Mouse (Mus musculus): ENCODE measurements around the gene Cnga4. TPM values are rescaled to one million over a fixed set of nuclear protein-coding genes. Genes with fewer than 3 reads are reported as not detected.

Gene Cnga4
- polyA plus RNA-seq, 1 experiment from 2014 or later: not detected

DNA sequence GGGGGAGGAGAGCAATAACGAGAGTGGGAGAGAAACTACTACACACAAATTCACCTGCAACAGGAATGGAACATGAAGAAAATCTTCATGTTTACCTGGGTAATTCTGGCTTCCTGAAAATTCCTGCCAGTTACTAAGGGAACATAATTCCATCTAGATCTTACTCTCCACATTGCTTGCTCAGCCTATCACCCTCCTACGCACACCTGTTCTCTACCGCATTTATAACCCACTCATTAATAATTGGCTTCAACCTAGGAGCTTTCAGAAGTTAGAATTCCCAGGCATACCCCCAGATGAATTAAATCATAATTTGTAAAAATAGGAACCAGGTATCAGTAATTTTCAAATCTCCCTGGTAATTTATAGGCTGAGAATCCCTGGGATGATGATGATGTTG is 30.4 kb upstream of the Cnga4 start:
- ATAC-seq (replicated peaks; ENCODE audit: low FRiP score) (no peak), DNase-seq (ENCODE audit: low spot score) (no peak)
- Histone ChIP-seq H3K27ac (ENCODE audit: low read depth, low read length) (no peak overlapping the region), H3K36me3 (ENCODE audit: control insufficient read depth, insufficient read depth, low read length) (peaks cover 14% of the 10 kb centered on the region), H3K4me2 (no peak overlapping the region), H3K4me1 (replicated peaks; ENCODE audit: control insufficient read depth, insufficient read depth, low read length) (no peaks in the 10 kb centered on the region), H3K4me3 (ENCODE audit: low read depth, low read length) (no peak overlapping the region), H3K27me3 (replicated peaks; ENCODE audit: control insufficient read depth, insufficient read depth, low read length) (no peaks in the 10 kb centered on the region), H3K9me3 (ENCODE audit: control insufficient read depth, low read length) (no peaks in the 10 kb centered on the region), H3K9ac (ENCODE audit: low read depth, low read length) (no peak overlapping the region)
- 91% methylated on average over 3 of the region's 3 CpGs for WGBS

DNA sequence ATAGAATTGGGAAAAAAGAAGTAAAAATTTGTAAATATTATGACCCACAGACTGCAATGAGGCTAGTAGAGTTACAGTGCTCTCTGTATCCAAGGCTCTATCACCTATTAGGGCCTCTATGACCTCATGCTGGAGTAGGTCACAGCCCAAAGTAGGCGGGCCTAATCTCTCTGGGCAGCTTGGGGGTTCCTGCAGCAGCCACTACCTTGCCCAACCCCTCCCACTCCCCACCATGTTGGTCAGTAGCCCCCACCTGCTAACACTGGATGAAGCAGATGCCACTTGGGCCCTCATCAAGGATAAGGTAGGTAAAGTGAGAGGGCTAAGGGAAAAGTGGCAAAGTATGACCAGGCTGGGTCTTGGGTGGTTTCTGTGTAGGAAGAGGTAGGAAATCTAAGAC is 29.5 kb upstream of the Cnga4 start, which contains the start of gene Gm5901:
Gene Gm5901, plus strand, starts transcription at position 173 of the 400 bp plus-strand sequence.
- Histone ChIP-seq H3K4me3 (ENCODE audit: low read depth, low read length) (no peak within 1 kb of the TSS), H3K9me3 (ENCODE audit: control insufficient read depth, low read length) (no peaks in the 10 kb centered on the region), H3K4me2 (no peak within 1 kb of the TSS), H3K27ac (ENCODE audit: low read depth, low read length) (no peak within 1 kb of the TSS), H3K36me3 (ENCODE audit: control insufficient read depth, insufficient read depth, low read length) (peaks cover 15% of the 10 kb centered on the region), H3K27me3 (replicated peaks; ENCODE audit: control insufficient read depth, insufficient read depth, low read length) (no peaks in the 10 kb centered on the region), H3K4me1 (replicated peaks; ENCODE audit: control insufficient read depth, insufficient read depth, low read length) (no peaks in the 10 kb centered on the region), H3K9ac (ENCODE audit: low read depth, low read length) (no peak within 1 kb of the TSS)
- 76% methylated on average over 1 of the region's 1 CpGs for WGBS
- no peak for ATAC-seq (replicated peaks; ENCODE audit: low FRiP score)
- DNase-seq (ENCODE audit: low spot score): no peak

DNA sequence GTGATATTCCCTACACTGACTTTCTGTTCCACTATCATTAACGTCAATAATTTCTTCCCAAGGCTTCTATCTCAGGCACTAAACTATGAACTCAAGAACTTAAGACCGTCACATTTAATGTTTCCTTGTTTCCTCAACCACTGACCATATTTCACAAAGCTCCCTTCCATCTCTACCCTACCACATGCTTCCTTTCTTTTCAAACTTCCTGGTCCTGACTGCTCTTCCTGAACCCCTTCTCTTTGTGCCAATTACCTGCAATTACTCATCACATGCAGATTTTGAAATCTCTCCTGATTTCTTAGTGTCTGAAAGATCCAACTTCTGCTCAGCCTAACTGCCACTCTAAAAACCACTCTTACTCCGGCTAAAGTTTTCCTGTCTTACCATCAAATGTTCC is 24.0 kb upstream of the Cnga4 start:
- ATAC-seq (replicated peaks; ENCODE audit: low FRiP score): no peak
- 89% methylated on average over 3 of the region's 3 CpGs for WGBS
- DNase-seq (ENCODE audit: low spot score): no peak
- H3K4me3 ChIP-seq (ENCODE audit: low read depth, low read length): no peak overlapping the region
- no peaks in the 10 kb centered on the region for H3K9me3 ChIP-seq (ENCODE audit: control insufficient read depth, low read length)
- peaks cover 42% of the 10 kb centered on the region for H3K36me3 ChIP-seq (ENCODE audit: control insufficient read depth, insufficient read depth, low read length)
- H3K27me3 ChIP-seq (replicated peaks; ENCODE audit: control insufficient read depth, insufficient read depth, low read length): no peaks in the 10 kb centered on the region
- no peak overlapping the region for H3K9ac ChIP-seq (ENCODE audit: low read depth, low read length)
- no peak overlapping the region for H3K4me2 ChIP-seq
- H3K4me1 ChIP-seq (replicated peaks; ENCODE audit: control insufficient read depth, insufficient read depth, low read length): no peaks in the 10 kb centered on the region
- H3K27ac ChIP-seq (ENCODE audit: low read depth, low read length): no peak overlapping the region

DNA sequence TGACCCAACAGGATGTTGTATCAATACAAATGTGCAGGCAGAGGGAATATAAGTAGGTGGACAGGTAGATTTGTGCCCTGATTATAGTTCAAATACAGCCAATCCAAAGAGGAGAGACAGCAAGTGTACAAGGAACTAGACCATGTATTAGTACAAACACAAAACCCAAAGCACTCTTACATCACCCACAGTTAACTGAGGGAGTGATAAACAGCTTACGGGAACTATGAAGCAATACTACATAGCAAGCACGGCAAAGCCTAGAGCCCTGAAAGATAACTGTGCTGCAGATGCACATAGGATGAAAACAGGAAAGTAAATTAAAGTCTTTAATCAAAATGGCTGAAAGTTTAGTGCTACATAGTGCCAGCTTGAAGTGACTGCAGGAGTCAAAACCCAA is 16.7 kb upstream of the Cnga4 start:
- 88% methylated on average over 2 of the region's 2 CpGs for WGBS
- H3K27ac ChIP-seq (ENCODE audit: low read depth, low read length): no peak overlapping the region
- no peak overlapping the region for H3K4me2 ChIP-seq
- peaks cover 28% of the 10 kb centered on the region for H3K36me3 ChIP-seq (ENCODE audit: control insufficient read depth, insufficient read depth, low read length)
- no peaks in the 10 kb centered on the region for H3K4me1 ChIP-seq (replicated peaks; ENCODE audit: control insufficient read depth, insufficient read depth, low read length)
- no peaks in the 10 kb centered on the region for H3K9me3 ChIP-seq (ENCODE audit: control insufficient read depth, low read length)
- H3K4me3 ChIP-seq (ENCODE audit: low read depth, low read length): no peak overlapping the region
- ATAC-seq (replicated peaks; ENCODE audit: low FRiP score): no peak
- DNase-seq (ENCODE audit: low spot score): no peak
- H3K9ac ChIP-seq (ENCODE audit: low read depth, low read length): no peak overlapping the region
- no peaks in the 10 kb centered on the region for H3K27me3 ChIP-seq (replicated peaks; ENCODE audit: control insufficient read depth, insufficient read depth, low read length)

DNA sequence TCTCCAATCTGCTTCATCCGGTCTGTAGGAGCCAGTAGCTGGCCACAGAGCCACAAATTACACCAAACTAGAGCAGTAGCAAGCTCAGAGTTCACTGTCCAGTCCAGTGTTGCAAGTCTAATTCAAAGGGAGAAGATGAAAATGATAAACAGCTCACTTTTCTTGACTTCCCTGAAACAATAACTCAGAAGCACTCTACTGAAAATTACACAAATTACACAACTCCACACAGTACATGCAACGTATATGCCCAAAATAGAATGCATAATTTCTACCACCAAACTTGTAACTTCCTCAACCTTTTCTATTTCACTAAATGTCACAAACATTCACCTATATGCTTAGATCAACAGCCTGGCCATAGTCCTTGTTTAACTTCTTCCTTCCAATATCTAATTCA is 14.1 kb upstream of the Cnga4 start:
- DNase-seq (ENCODE audit: low spot score): no peak
- H3K4me2 ChIP-seq: no peak overlapping the region
- no peak for ATAC-seq (replicated peaks; ENCODE audit: low FRiP score)
- 91% methylated on average over 2 of the region's 2 CpGs for WGBS
- peaks cover 12% of the 10 kb centered on the region for H3K36me3 ChIP-seq (ENCODE audit: control insufficient read depth, insufficient read depth, low read length)
- no peaks in the 10 kb centered on the region for H3K27me3 ChIP-seq (replicated peaks; ENCODE audit: control insufficient read depth, insufficient read depth, low read length)
- H3K4me3 ChIP-seq (ENCODE audit: low read depth, low read length): no peak overlapping the region
- no peaks in the 10 kb centered on the region for H3K9me3 ChIP-seq (ENCODE audit: control insufficient read depth, low read length)
- no peak overlapping the region for H3K27ac ChIP-seq (ENCODE audit: low read depth, low read length)
- H3K9ac ChIP-seq (ENCODE audit: low read depth, low read length): no peak overlapping the region
- no peaks in the 10 kb centered on the region for H3K4me1 ChIP-seq (replicated peaks; ENCODE audit: control insufficient read depth, insufficient read depth, low read length)

DNA sequence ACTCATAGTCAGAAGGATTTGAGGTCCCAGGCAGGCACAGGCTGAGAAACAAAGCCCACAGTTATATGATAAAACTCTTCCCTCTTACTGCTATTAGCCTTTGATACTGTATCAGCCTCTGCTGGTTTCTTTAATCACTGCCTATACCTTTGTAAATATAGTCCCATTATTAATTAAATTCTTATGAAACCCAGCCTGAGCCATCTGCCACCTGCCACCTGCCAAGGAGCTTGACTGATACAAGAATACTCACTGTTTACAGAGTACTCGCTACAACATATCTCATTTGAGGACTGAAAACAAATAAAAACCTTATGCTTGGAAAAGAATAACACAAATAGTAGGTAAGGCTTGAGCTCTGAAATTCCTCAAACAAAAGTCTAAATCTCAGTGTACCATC is 9.8 kb upstream of the Cnga4 start:
- WGBS: 89% methylated on average over 1 of the region's 1 CpGs
- Histone ChIP-seq H3K27ac (ENCODE audit: low read depth, low read length) (no peak overlapping the region), H3K27me3 (replicated peaks; ENCODE audit: control insufficient read depth, insufficient read depth, low read length) (no peaks in the 10 kb centered on the region), H3K4me2 (no peak overlapping the region), H3K9me3 (ENCODE audit: control insufficient read depth, low read length) (no peaks in the 10 kb centered on the region), H3K9ac (ENCODE audit: low read depth, low read length) (no peak overlapping the region), H3K4me3 (ENCODE audit: low read depth, low read length) (no peak overlapping the region), H3K4me1 (replicated peaks; ENCODE audit: control insufficient read depth, insufficient read depth, low read length) (peaks cover 7% of the 10 kb centered on the region; the same call in 1 of the 2 replicates), H3K36me3 (ENCODE audit: control insufficient read depth, insufficient read depth, low read length) (peaks cover 4% of the 10 kb centered on the region)
- ATAC-seq (replicated peaks; ENCODE audit: low FRiP score) (no peak), DNase-seq (ENCODE audit: low spot score) (no peak)

DNA sequence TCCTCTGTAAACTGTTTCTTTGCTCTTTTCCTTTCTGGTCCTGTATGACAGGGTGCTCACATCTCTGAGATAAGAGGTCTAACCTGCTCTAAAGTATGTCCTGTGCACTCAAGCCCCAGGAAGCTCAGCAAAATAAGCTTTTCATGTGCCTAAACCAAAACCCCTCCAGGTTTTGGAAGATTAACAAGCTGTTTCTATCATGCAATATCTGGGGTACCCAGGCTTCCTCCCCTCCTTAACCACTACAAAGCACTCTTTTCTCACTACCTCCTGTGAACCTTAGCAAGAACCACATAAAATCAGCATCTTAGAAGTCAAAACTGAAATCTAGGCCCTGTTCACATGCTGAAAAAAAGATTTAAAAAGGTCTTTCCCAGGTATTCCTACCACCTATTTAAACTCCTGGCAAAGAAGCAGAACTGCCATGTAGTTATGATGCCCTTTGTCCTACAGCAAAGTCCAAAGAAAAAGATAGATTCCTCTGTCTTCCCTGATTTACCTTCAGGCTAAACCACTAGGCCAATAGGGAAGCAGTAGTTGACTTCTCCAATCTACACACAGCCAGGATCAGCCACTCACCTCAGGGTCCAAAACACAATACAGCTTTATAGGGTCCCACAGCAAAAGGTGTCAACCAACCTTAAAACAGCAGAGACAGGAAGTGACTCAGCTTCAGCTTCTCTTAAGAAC is 9.1 kb upstream of the Cnga4 start:
- ATAC-seq (replicated peaks; ENCODE audit: low FRiP score) (no peak), DNase-seq (ENCODE audit: low spot score) (no peak)
- H3K27ac ChIP-seq (ENCODE audit: low read depth, low read length): no peak overlapping the region

DNA sequence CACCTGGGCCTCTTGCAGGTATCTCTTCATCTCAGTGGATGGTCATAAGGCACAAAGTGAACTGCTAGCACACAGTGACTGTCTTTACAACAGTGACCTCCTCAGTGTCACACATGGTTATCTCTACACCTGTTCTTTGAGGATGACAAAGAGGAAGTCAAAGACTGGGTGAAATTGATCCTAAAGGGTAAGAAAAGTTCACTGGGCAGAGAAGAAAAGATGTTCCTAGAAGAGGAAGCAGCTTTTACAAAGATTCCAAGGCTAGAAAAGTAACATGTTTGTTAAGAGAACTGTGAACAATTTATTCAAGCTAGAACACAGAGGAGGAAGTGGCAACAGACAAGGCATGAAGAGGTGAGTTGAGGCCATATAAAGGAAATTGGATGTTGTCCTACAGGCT is 8.2 kb upstream of the Cnga4 start:
- Histone ChIP-seq H3K4me2 (no peak overlapping the region), H3K4me1 (replicated peaks; ENCODE audit: control insufficient read depth, insufficient read depth, low read length) (peaks cover 7% of the 10 kb centered on the region; the same call in 1 of the 2 replicates), H3K9me3 (ENCODE audit: control insufficient read depth, low read length) (no peaks in the 10 kb centered on the region), H3K9ac (ENCODE audit: low read depth, low read length) (no peak overlapping the region), H3K36me3 (ENCODE audit: control insufficient read depth, insufficient read depth, low read length) (no peaks in the 10 kb centered on the region), H3K27me3 (replicated peaks; ENCODE audit: control insufficient read depth, insufficient read depth, low read length) (no peaks in the 10 kb centered on the region), H3K4me3 (ENCODE audit: low read depth, low read length) (no peak overlapping the region), H3K27ac (ENCODE audit: low read depth, low read length) (no peak overlapping the region)
- no peak for DNase-seq (ENCODE audit: low spot score)
- no peak for ATAC-seq (replicated peaks; ENCODE audit: low FRiP score)

More for the DNA sequence above, 9.1 kb upstream of the Cnga4 start:
- Histone ChIP-seq H3K9ac (ENCODE audit: low read depth, low read length) (no peak overlapping the region), H3K4me1 (replicated peaks; ENCODE audit: control insufficient read depth, insufficient read depth, low read length) (peaks cover 7% of the 10 kb centered on the region; the same call in 1 of the 2 replicates), H3K4me2 (no peak overlapping the region), H3K36me3 (ENCODE audit: control insufficient read depth, insufficient read depth, low read length) (no peaks in the 10 kb centered on the region), H3K4me3 (ENCODE audit: low read depth, low read length) (no peak overlapping the region), H3K9me3 (ENCODE audit: control insufficient read depth, low read length) (no peaks in the 10 kb centered on the region), H3K27me3 (replicated peaks; ENCODE audit: control insufficient read depth, insufficient read depth, low read length) (no peaks in the 10 kb centered on the region)
